Mouse (Mus musculus) megakaryocyte, embryonic 14.5 days (primary cell): ENCODE data around the gene Hspb8.

Experiments used
- FLI1 ChIP-seq: IDR thresholded peaks from 2 replicates; pipeline ENCODE4 v1.6.1; 2012; ENCODE audit warnings: low read length, inconsistent platforms, mixed read lengths
- GATA1 ChIP-seq: IDR thresholded peaks from 3 replicates; pipeline ENCODE4 v1.6.1; 2012; ENCODE audit warnings: mixed read lengths, low read length, inconsistent platforms, borderline replicate concordance

GRCm38 (mm10) chr5:116389321-116389720 is 33.3 kb downstream of the Hspb8 start:
- TF ChIP-seq FLI1 (no peak), GATA1 (no peak)
